Mouse (Mus musculus) induced T-regulatory cell, adult 2 months (primary cell): ENCODE results near the gene Smurf1.

Experiments
- DNase-seq: peaks from one replicate; pipeline ENCODE4 v3.0.0-alpha.2; 2012; ENCODE audit warnings: low read depth

Gene Smurf1

DNA sequence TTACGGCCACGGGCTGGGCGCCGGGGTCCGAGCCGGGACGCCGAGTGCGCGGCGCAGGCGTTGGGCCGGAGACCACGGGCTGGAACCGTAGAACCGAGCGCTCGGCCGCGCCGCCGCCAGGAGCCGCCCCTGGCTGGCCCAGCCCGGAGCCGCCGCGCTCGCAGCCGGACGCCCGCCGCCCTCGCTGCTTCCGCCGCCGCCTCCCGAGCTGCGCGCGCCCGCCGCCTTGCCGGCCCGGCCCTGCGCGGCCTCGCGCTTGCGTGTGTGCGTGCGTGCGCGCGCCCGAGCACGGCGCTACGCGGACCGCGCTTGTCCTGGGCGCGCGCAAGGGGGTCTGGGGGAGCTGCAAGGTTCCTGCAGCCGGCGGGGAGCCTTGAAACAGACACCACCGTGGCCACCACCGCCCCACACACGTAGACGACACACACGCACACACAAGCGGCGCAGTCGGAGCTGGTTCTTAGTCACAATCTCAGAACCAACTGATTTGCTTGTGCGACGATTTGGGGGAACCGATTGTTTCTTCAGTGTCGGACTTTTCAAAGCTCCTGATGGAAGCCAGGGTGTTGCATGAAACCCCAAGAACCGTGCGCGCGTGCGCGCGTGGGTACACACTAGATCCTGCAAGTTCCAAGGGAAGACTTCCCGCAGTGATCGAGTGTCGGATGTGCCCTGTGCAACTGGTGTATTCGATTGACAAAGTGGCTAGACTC, at the start of gene Smurf1:
TSS of gene Smurf1 (minus strand) at position 209 of the 713 bp plus-strand sequence.
- DNase-seq, result peak; percentile 91

DNA sequence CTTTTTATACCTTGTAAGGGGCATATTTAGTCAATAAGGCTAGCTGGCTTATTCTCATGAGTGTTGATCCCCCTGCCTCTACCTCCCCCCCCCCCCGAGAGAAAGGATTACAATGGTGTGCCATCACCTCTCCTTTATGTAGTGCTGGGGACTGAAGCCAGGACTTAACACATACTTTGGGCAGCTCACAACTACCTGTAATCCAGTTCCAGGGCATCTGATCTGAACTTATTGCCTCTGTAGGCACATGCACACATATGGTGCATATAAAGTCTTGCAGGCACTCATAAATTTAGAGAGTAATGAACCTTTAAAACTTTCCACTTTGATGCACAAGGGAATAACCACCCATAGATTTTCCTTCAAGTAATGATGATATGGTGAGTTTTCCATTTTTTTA, 48.6 kb upstream of the Smurf1 start:
- no peak for DNase-seq

DNA sequence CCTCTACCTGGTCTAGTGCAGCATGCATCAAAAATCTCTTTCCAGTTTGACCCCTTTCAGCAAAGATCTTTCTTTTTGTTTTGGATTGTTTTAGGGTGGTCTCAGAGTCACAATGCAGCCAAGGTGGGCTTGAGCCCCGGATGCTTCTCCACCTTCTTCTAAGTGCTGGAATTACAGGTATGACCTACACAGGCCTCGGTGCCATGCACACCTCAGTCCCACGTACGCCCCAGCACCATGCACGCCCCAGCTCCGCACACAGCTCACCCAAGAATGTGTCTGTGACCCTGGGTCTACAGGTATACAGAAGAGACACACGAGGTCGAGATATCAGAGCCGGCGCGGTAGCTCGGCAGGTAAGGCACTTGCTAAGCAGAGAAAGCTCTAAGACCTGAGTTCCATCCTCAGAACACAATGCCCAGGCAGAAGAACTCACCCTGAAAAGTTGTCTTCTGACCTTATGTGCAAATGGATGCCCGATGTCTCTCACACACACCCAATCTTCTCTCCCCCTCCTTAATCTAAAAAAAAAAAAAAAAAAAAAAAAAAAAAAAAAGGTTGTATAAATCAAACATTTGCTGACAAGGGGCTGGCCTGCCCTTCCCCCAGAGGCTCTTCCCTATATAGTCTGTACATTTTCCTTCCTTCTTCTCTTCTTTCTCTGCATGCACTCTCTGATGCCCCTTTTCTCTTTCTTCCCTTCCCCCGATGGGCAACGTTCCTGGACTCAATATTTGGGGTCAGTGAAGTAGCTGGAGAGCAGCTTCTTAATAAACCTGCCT, 43.4 kb upstream of the Smurf1 start:
- no peak for DNase-seq

DNA sequence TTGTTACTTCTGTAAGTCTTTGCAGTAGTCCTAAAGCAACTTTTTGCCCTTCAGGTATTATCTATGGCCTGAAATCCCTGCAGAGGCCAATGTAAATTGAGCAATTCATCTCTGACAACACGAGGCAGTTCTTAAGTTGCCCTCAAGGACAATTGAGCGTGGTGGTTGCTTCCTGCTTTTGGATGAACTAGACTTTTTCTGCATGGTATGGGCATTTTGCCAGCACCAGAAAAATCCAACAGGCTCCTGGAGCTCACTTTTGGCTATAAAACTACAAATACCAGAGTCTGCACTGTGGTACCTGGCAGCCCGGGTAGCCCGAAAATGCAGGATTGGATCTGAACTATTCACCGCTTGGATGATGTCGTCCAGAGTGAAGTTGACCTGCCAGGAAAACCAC, 39.9 kb upstream of the Smurf1 start:
- no peak for DNase-seq

DNA sequence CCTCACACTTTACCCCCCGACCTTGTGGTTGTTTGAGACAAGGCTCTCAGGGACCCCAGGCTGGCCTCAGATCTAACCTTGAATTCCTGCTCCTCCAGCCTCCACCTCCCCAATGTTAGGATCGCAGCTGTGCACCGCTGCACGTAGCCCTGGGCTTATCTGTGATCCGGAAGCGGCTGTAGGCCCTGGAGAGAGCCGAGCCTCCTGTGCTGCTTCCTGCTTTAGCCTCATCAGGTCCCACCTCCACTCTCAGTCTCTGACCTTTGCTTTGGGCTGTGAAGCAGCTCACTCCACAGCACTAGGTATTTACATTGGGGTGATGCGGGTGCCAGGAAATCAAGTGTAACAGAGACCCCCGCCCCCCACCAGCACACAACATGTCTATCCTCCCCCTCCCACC, 38.8 kb upstream of the Smurf1 start:
- DNase-seq, result no peak

DNA sequence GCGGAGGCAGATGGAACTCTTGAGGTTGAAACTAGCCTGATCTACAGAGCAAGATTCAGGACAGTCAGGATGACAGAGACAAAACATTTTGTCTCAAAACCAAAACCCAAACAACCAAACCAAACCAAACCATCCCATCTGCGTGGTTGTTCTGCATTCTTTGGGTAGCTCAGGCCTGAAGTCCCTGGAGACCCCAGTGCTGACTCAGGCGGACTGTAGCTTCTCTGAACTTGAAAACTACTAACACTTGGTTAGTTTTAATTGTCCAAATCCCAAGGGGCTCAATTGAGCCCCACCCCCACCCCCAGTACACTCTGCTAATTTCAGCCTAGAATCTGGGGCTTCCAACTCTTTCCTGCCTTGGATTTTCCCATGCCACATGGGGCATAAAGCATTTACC, 37.7 kb upstream of the Smurf1 start:
- DNase-seq, result no peak

DNA sequence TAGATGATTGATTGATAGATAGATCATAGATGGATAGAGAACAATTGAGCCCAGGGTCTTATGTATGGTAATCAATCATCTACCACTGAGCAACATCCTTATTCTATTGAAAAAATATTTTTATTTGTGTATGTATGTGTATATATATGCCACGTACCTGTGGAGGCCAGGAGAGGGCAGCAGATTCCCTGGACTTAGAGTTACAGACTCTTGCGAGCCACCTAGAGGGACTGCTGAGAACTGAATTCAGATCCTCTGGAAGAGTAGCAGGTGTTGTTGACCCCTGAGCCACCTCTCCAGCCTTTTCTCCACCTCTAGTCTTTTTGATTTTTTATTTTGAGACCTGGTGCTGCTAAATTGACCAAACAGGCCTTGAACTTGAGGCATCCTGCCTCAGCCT, 32.8 kb upstream of the Smurf1 start:
- DNase-seq, result peak; percentile 60

DNA sequence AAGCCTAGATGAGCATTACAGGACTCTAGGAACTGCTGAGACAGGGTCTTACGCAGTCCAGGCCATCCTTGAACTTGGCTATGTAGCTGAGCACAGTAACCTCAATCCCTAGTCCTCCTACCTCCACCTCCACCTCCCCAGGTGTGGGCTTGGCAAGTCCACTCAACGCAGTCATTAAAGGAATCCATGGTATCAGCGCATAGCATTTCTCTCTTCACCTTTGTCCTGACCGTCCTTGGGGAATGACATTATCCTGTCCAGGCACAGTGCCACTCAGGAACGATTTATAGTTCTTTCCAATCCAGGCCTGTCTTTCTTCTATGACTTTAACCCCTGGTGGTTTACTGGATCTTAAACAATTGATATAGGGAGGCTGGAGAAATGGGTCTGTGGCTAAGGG, 24.8 kb upstream of the Smurf1 start:
- no peak for DNase-seq

DNA sequence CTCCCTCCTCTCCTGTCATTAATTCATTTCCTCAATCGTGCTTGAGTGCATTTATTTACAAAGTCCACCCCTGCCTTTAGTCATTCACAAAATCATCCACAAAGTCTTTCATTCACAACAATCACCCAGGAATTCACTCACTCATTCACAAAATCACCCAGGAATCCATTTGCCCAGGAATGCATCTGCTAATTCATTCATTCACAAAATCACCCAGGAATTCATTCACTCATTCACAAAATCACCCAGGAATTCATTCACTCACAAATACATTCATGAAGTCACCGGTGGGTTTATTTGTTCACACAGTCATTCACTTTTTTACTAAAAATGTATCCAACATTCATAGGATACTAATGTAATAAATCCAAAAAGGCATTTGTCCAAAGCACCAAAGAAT, 24.4 kb upstream of the Smurf1 start:
- no peak for DNase-seq

DNA sequence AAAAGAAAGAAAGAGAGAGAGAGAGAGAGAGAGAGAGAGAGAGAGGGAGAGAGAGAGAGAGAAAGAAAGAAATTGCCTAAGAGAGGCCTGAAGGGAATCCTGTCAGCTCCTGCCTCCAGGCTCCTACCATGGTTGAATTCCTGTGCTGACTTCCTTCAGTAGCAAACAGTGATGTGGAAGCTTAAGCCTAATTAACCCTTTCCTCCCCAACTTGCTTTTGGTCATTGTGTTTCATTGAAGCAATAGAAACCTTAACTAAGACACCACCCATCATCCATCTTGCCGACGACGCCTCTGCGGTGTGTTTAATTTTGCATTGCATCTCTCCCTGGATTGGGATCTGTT, 23.4 kb upstream of the Smurf1 start:
- DNase-seq, result no peak

DNA sequence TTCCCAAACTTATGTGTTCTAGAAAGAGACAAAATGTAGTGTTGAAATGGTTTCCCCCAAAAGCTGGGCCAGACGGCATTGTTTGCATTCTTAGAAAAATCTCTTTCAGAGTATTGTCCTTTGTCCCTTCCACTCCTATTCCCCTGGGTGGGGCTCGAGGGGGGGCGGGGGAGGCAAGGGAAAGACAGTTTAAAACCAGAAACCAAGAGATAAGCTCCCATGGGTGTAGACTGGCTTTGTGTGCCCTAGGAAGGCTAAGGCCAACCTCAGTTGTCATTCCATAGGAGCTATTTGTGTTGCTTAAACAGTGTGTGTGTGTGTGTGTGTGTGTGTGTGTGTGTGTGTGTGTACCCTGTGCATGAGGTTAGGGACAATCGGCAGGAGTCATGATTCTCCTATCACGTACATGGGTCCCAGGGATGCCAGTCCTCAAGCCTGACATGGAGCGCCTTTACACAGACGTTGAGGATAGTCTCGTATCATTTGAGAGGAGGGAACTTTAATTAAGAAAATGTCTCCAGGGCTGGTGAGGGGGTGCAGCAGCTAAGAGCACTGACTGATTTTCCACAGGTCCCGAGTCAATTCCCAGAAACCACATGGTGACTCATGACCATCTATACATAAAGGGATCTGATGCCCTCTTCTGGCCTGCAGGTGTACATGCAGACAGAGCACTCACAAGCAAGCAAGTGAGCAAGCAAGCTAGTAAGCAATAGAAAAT, 22.9 kb upstream of the Smurf1 start:
- DNase-seq, result peak; percentile 40

DNA sequence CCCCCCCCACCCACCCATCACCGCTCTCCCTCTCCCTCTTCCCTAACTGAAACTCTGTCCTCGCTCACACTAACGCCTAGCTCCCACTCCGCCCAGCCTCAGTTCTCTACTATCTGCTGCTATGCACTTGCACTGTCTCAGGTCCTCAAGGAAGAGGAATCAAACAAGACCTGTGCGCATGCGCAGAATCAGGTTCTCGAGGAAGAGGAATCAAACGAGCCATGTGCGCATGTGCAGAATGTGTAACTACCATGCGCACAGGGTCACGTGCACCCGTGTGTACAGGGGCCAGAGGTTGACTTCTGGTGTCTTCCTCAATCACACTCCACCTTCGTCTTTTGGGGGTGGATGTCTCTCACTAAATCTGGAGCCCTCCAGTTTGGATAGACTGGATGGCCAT, 21.9 kb upstream of the Smurf1 start:
- DNase-seq, result no peak

DNA sequence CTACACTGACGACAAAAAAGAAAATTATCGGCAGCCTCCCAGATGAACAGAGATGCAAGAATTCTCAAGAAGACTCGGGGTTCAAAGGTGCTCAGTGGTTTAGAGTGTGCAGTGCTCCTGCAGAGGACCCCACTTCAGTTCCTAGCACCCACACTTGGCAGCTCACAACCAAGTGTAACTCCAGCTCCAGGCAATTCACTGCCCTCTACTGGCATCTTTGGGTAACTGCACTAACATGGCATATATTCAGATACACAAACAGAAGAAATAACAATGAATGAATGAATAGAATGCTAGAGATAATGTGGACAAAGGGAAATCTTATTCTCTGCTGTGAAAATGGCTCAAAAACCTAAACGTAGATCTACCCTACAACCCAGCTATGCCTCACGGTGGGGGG, 19.2 kb upstream of the Smurf1 start:
- no peak for DNase-seq

DNA sequence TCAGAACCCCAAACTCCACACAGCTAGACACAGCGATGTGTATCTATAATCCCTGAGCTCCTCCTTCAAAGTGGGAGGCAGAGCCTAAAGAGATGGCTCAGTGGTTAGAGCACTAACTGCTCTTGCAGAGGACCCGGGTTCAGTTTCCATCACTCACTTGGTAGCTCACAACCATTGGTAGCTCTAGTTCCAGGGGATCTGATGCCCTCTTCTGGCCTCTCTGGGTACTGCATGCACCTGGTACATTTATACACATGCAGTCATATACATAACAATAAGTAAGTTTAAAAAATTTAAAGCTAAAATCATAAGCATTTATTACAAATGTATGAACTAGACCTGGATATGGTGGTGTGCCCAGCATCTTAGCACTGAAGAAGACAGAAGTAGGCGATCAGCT, 17.6 kb upstream of the Smurf1 start:
- peak; percentile 32 for DNase-seq

DNA sequence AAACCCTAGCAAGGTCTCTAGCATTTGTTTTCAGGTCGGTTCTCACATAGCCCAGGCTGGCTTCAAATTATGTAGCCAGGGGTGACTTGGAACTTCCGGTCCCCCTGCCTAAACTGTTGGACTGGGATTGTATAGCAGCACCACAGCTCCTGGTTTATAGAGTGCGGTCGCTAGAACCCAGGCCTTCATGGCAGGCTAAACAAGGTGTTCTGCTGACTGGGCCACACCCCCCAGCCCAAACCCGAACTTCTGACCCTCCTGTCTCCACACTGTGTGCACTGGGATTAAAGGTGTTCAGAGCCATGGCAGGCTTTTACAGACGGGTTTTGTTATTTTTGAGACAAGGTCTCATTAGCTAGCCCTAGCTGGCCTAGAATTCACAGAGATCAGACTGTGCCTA, 13.5 kb upstream of the Smurf1 start:
- DNase-seq, result no peak

DNA sequence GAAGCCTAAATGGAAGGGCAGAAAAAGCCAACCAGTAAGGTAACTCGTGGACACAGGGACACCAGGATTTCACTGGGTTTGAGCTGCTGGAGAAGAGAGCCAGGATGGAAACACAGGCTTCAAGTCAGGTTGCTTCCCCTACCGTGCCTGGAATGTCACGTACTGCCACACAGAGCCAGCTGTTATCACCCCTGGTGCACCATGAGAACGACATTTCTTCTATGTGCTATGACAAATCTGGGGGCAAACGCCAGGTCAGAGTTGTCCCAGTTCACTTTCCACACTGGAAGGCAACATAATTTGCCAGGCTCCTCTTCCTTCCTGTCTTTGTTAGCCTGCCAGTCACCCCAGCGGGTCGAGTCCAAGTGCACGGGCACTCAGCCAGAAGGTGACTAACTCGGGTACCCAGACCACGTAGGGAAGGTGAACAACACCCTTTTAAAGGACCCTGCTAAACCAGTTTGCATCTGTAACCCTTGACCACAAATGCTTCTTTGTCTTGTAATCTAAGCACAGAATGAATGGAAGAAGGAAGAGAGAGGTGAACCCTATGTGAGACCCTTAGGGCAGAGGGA, 13.0 kb upstream of the Smurf1 start:
- DNase-seq, result no peak

DNA sequence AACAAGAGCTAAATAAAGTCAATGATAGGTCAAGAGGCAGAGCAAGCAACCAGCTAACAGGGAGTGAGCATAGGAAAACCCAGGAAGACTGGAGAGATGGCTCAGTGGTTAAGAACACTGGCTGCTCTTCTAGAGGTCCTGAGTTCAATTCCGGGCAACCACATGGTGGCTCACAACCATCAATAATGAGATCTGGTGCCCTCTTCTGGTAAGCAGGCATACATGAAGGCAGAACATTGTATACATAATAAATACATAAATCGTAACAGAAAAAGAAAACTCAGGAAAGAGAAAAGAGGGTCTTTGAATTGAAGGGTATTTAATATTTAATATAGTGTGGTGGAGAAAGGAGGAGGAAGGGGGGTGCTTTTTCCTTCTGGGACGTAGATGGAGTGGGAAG, 5.6 kb upstream of the Smurf1 start:
- peak; percentile 25 for DNase-seq

DNA sequence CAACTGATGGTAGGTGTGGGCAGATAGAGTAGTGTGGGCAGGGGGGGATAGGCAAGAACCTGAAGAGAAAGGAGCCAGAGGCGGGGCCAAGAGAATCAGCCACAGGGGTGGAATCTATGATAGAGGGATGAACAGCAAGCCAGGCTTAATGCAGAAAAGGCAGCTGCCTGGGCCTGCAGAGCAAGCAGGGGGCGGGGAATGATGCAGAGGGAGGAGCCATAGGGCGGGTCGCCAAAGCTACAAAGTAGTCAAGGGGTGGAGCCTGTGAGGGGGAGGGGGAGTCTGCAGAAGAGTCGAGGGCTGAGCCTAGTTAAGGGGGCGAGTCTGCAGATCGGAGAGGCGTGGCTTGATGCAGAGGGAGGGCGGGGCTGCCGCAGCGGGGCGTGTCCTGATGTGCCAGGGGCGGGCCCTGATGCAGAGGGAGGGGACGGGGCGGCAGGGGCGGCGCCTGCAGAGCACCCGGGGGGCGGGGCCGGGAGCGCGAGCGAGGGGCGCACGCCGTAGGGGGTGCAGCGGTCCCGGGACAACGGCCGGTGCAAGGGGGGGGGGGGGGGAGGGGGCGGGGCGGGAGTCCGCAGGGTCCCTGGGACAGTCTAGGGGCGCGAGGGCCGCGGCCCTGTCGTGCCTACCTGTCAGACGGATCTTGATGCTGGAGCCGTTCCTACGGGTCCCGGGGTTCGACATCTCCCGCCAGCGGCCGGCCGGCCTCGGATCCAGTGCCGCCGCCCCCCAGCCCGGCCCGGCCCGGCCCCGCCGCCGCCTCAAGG, 592 bp downstream of the Smurf1 start:
- DNase-seq, result peak; percentile 94

DNA sequence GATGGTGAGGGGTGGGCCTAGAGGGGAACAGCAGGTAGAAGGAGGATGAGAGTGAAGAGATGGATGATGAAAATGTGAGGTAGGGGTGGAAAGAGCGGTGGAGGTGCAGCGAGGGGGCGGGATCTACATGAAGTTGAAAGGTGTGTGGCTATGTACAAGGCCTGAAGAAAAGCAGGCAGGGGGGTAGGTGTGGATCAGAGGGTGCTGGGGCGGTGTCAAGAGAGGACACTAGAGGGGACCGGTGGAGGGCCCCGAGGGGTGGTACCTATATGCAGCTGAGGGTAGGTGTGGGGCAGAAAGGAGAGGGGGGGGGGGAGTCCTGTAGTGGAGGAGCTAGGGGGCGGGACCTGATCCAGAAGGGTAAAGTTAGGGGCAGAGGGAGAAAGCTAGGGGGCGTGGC, 1.2 kb downstream of the Smurf1 start:
- no peak for DNase-seq

DNA sequence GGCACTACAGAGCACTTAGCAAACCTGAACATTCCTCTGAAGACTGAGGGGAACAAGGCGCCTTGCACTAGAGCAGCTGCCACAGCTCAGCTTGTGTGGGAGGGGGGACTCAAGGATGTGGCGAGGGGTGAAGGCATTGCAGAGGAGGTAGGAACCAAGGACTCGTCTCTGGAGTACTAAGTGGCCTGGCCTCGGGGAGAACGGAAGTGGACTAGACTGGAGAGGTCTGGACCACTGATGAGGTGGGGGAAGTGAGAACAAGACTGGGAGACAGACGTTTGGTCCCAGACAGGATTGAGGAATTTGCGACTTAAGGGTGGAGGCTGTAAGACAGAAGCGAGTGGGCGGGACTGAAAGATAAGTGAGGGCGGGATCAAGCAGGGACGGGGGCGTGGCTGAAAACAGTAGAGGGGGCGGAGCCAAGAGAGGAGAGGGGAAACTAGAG, 1.8 kb downstream of the Smurf1 start:
- DNase-seq, result peak; percentile 80

DNA sequence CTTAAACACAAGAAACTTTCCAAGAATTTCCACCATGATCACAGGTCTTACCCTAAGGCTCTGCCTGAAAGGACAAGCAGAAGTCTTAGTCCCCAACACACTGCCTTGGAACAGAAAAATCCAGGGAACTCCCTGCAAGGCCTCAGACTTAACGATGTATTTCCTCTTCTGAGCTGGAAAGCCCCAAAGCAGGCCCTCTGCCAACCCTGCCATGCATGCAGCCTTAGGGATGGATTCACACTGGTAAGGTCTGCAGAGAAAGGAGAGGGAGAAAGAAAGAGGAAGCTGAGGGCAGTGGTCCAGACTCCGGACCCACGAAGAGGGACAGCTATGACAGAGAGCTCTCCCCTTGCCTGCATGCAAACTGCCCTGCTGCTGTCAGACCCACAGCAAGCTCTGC, 2.2 kb downstream of the Smurf1 start:
- no peak for DNase-seq

DNA sequence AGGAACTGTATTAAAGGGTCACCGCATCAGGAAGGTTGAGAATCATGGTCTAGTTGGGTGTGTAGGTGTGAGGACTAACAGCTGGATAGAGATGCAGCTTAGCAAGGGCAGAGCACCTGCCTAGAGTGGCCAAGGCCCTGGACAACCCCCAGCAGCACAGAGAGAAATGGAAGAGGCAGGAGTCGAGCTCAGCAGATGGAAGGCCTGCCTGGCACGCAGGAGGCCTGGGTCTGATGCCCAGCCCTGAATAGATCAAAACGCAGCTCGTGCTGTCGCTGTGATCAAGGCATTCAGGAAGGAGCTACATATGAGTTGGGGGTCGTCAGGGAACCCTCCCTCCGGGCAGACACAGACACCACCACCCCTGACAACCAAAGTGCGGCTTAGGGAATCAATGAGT, 7.4 kb downstream of the Smurf1 start:
- no peak for DNase-seq
